Mouse (Mus musculus) erythroblast, adult 5-6 weeks (primary cell): Measurements from ENCODE around the gene Sfxn2. TPM values are rescaled to one million over a fixed set of nuclear protein-coding genes. Genes with fewer than 3 reads are reported as not detected.

Experiments
- ATAC-seq: replicated peaks from 2 replicates; pipeline ENCODE4 v1.8.0; 2016; ENCODE audit warnings: moderate number of reproducible peaks, mild to moderate bottlenecking, moderate TSS enrichment, inconsistent platforms; ENCODE audit not compliant: poor library complexity, low FRiP score, severe bottlenecking
- total RNA-seq, 2 experiments: library from RNA; stranded (forward) in 1 of 2; stranded (reverse) in 1 of 2; fragments of 150-400 nt in 1 of 2; fragments of 200-764, 138-1000 nt in 1 of 2; gene quantifications; 2 replicates each; pipeline versions ENCODE4 v1.2.3 to v1.2.4; 2015 to 2017; ENCODE audit warnings: low replicate concordance in 2 of 2

Gene Sfxn2
- total RNA-seq, 2 experiments from 2014 or later, result 1.9 to 3.9 TPM

DNA sequence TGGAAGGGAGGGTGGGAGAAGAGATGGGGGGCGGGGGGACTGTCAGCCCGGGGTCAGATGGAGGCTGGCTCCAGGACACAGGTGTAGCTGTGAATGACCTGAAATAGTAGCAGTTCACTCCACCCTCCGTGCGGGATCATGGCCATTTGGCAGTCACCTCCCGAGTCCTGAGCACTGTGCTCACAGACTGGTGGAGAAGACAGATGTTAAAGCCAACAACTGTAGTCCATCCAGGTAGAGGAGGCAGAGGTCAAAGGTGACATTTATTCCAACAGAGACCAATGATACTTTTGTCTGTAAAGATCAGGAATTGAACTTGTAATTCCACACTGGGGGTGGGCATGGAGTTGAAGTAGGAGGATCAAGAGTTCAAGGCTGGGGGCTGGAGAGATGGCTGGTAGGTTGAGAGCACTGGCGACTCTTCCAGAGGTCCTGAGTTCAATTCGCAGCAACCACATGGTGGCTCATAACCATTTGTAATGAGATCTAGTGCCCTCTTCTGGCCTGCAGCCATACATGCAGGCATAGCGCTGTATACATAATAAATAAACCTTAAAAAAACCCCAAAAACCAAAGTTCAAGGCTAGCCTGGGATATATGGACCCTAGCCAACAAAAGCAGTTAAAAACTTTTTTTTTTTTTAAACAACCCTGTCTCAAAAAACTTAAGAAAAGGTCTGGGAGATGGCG, 19.7 kb downstream of the Sfxn2 start:
- no peak for ATAC-seq

DNA sequence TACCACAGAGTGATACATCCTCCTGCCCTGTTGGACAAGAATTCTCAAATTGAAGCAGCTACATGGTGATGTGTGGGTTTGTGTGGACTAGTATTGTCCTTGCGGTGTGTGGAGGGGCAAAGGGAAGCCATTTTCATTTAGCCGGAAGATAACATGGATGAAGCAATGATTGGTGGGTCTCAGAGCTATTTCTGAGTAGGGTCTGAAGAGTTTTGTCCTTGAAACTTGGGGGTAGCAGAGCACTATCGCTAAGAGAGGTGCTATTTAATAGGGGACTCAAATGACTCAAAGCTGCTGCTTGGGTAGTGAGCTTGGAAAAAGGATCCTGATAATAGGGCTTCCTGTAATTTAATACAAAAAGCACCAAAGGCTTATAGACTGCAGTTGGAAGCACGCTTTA, 25.0 kb downstream of the Sfxn2 start:
- ATAC-seq, result no peak

DNA sequence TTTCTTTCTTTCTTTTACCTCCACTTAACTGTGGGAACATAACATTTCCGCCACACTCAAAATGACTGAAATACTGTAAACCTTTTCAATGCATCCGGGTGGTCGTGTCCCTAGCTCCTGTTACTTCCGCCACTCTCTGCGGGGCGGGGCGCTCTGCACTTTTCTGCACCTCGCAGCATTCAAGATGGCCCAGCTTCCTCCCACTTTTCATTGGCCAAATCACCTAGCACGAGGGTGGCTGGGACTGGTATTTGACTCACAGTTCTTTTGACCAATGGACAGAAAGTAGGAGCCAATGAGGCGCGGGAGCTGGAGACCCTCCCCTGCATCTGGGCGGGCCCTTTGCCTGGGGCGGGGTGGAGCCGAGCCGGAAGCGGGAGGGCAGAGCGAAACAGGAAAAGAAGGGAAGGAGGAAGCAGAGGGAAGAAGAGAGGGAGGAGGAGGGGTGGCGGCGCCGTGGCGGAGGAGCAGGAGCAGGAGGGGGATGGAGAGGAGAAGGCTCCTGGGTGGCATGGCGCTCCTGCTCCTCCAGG, 25.6 kb downstream of the Sfxn2 start, which contains the start of gene Wbp1l:
Gene Wbp1l, plus strand, starts transcription at position 365 of the 533 bp plus-strand sequence.
- ATAC-seq, result peak; percentile 97

DNA sequence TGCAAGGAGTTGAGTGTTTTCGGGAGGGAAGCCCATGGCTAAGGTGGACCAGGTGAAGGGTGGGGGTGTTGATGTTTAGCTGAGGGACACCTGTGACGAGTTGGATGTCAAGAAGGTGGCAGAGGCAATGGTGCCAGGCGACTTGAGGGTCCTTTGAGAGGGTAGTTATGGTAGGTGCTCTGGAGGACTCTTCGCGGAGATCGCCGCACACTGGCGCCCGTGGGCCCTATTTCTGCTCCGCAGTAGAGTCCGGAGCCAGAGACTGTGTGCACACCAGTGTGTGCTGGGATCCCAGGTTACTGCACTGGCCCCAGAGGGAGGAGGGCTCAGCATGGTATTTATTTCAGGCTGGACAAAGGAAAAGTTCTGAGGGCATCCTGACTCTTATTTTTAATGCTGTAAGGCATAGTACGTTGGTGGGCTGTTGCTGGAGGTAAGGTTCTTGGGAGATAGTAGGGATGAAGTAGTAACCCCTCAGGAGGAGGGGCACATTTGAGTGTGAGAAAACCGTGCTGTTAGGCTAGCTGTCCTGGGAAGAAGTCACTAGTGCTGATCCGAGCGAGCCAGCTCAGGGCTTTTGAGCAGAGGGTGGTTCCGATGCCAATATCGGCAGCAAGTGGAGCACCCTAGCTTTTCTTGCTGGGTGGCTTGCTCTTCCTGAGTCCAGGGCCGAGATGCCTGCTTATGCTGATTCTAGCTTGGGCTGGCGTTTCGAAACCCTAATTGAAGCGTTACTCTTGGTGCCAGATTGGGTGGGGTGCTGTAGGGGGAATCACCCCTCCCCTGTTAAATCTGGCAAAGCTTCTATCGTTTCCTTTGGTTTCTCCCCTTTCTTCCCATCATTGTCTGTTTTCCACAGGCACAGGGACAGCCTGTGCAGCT, 26.5 kb downstream of the Sfxn2 start:
- ATAC-seq, result peak; percentile 20

GRCm38 (mm10) chr19:46600371-46600770, 27.2 kb downstream of the Sfxn2 start:
- ATAC-seq, result no peak

DNA sequence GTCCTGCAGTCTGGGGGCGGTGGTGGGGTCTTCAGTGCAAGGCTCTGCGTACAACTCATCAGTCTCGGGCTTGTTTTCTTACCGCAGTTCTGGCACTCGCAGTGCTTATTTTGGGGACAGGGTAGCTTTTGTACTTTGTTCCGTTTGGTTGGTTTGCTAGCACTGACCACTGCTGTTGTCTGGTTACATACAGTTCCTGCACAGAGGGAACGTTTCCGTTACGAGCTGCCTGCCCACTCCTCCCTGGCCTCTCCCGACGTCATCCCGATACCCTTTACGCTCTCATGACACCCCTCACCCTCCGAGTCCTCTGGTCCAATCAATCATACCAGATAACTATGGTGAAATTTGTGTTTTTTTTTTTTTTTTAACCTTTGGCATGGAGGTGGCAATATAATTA, 28.3 kb downstream of the Sfxn2 start:
- no peak for ATAC-seq

GRCm38 (mm10) chr19:46602406-46602805, 29.2 kb downstream of the Sfxn2 start:
- ATAC-seq, result no peak

DNA sequence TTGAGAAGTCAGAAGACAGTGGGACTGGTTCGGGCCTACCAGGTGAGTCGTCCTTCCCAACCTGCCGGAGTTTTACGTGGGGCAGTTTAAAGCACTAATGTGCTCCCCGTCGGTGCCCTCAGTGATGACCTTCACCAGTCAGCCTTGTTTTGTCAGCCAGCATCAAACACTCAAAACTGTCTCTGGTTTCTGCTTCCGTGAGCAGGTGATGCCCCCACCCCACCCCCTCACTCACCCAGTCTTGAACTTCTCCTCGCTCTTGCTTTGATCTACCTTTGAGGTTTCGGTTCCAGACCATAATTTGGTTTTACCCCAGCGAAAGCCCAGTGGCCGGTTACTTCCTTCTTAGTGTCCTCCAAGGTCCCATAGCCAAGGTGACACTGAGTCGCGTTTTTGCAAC, 33.6 kb downstream of the Sfxn2 start:
- ATAC-seq, result no peak

DNA sequence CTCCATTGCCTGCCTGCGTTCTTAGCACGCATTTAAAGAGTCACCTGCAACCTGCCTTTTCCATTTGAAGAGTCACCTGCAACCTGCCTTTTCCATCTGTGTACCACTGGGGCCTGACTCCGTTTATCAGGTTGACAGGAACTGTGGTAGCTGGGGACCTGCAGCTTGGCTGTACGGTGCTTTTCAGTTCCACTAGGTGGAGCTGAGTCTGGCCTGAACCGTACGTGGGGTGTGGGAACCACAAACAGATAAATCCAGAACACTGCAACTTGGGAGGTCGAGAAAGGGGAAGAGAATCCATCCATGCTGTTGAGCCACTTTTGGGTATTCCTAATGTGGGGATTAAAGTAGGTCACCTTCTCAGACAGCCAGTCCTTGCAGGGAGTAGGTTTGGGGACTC, 34.3 kb downstream of the Sfxn2 start:
- ATAC-seq, result no peak

GRCm38 (mm10) chr19:46608158-46608557, 35.0 kb downstream of the Sfxn2 start:
- no peak for ATAC-seq

GRCm38 (mm10) chr19:46616378-46616777, 43.2 kb downstream of the Sfxn2 start:
- no peak for ATAC-seq

GRCm38 (mm10) chr19:46617361-46617760, 44.2 kb downstream of the Sfxn2 start:
- ATAC-seq, result no peak

GRCm38 (mm10) chr19:46618322-46618721, 45.2 kb downstream of the Sfxn2 start:
- no peak for ATAC-seq

DNA sequence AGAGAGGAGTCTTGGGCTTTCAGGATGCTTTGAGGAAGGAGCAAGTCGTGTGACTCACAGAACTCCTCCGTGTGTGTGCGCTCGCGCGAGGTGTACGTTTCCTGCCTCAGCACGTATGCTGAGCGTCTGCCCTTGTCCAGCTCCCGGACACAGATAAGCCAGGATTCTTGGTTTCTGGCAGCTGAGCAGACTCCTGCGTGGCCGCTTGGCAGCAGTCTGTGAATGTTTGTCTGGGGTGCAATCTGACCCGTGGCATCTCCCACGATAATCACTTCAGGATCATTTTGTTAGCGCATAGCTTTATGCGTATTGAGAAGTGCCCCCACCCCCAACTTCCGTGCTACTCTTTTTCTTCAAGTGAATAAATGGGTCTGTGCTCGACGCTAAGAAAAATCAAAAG, 45.8 kb downstream of the Sfxn2 start:
- ATAC-seq, result no peak

GRCm38 (mm10) chr19:46619518-46619917, 46.4 kb downstream of the Sfxn2 start:
- ATAC-seq, result no peak

DNA sequence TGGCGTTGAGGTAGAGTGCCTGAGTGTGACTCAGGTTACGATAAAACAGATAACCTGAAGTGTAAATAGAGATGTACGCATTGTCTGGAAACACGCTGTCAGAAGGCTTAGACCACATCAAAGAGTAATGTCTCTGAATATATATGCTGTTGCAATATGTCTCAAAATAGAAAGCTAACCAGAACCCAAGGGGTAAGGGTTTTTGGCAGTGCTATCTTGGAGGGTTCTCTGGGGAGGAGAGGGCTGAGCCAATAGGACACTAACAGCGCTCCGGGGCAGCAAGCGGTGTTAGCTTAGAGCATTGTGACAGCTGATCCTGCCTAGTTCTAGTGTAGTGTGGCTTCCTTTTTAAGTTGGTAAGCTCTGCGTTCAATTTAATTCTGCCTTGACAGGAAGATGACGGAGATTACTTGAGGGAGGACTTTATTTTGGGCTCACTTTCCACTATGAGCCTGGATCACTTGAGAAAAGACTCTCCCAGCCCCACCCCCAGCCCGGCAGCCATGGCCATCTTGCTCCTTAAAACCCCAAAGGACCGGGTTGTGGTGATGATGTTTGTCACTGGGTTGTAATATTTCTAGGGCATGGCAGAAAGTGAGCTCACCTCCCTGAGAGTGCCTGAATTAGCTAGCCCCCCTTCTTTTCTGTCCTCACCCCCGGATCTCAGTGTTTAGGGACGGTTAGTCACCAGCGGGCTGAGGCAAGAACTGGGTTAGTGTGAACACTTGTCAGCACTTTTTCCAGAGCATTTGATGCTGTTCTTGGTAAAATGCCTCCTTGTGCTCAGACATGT, 47.0 kb downstream of the Sfxn2 start:
- no peak for ATAC-seq

DNA sequence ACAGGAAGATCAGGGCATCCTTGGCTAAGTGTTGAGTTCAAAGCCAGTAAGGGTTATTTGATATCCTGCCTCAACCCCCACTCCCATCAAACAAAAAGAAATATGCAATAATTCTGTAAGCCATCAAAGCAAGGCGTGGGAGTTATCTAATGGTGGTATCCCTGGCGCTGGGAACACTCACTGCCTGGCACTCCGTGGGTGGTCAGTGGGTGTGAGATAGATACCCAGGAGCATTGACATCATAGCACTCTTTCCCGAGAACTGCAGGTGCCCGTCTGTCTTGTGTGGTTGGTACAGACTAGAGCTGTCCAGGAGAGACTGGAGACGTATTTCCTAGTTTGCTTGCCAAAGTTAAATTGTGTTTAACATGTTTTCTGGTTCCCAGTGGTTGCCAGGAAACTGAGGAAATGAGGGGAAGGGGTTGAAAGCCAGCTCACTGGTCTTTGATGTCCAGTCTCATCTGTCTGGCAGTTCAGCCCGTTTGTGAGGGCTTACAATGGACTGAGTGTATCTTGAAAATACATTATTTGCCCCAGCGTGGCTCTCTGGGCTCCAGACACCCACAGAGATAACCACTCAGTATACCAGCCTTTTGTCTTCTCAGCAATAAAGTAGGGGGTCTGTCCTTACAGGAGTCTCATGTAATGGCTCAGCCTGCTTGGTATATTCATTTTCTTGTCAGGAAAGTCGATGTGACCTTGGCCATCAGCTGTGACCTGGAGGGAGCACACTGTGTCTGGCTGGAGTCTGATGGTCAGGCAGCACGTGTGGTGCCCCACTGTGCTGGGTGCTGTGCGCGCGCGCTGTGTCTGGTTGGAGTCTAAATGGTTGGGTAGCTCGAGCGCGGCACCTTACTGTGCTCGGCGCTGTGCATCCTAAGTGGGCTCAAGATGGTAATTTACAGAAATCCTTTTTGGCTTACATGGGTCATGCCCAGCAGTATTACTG, 48.3 kb downstream of the Sfxn2 start:
- ATAC-seq, result no peak

GRCm38 (mm10) chr19:46622659-46623193, 49.6 kb downstream of the Sfxn2 start:
- no peak for ATAC-seq

DNA sequence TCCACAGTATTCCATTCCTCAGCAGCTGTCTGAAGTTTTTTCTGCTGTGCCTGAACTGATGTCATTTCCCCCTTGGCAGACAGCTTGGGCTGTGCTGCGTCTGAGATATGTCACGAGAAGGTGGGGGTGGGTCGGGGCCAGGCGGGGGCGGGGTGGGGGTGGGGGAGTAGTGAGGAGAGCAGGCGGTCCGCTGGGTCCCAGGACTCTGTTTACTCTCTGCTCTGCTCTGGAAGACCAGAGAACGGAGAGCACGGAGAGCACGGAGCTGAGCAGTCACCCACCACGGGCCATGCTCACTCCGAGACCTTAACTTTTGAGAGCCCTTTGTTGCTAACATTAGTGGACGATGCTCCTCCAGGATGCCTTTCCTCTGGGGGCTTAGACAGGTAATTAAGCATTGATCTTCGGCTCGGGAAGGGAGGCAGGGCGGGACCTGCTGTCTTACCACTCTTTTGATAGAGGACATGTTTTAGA, 50.1 kb downstream of the Sfxn2 start:
- no peak for ATAC-seq
